Mouse (Mus musculus): ENCODE data around the gene Lsr.

- TF ChIP-seq CTCF (IDR thresholded peaks at IDR 0.05; ENCODE audit: extremely low read depth, insufficient read depth, insufficient read length, insufficient replicate concordance): no peak
- TF ChIP-seq POLR2A (IDR thresholded peaks at IDR 0.05; ENCODE audit: low read depth, low read length): no peak
Observed at GRCm38 (mm10) chr7:30909773-30910172, 63.5 kb downstream of the Lsr start.
